Mouse (Mus musculus) ovary, postnatal 14 days (tissue): ENCODE measurements around the gene Enkur.

ENCODE experiments used
- DNase-seq: peaks from one replicate; pipeline ENCODE4 v3.0.0; 2022; ENCODE audit warnings: low spot score

The Enkur gene

DNA sequence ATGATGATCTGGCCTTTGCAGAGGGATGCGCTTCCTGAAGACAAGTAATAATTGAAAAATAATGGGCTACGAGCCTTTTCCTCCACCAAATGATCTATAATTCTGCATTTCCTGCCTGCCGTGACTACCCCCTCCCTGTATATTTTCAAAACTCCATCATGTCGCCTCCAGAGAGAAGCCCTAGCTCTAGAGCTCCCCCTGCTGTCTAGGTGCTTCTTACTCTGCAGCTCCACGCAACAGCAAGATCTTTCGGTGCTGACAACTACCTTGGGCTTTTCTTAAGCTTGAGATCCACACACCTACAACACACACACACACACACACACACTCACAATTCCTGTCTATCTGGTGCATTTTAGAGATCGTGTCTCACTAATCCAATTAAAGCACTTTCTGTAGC lies 17.6 kb downstream of the Enkur start:
- peak; percentile 25 for DNase-seq

DNA sequence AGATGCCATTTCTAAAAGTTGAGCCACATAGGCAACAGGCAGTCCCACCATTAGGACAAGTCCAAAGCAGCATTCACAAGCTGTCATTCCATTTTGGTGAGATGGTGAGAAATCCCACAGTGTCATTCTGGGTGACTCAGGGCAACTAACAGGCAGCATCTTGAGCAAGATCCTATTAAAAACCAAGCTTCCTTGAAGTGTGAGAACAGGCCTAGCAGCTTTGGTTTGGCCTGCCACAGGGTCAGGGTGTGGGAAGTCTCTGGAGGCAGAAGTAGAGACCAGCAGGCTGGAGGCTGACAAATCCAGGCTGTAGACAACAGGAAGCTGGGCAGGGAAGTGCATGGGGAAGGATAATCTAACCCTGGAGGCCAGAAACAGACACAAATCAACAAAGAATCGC lies 22.4 kb downstream of the Enkur start:
- DNase-seq = no peak

DNA sequence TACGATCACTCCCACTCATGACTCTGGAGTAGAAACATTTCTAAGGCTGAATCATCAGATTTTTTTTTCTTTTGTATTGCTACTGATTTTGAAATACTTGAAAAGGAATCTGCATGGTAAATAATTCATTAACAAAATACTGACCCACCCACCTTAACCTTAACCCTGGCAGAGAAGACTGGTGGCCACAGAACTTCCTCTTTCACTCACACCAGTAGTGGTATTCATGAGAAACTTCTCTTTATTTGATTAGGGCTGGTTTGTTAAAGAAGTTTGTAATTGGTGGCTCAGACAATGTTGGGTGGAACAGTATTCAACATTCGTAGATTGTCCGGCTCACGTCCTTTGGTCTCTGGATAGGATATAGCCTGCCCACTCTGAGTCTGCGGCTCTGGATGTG lies 26.0 kb downstream of the Enkur start:
- DNase-seq = no peak

DNA sequence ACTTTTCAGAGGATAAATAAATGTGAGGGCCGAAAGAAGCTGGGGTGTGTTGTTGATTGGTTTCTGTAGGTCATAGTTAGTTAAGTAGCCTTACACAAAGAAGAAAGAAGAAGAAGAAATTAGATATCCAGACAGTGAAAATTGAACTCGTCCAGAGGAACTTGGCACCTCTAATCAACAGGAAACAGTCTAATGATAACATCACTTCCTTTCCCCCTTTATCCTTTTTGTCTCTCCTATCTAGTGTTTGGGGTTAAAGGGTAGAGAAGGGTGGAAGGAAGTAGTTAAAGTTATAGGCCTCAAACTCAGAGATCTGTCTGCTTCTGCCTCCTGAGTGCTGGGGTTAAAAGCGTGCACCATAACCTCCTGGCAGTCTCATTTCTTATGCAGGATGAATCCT lies 32.4 kb downstream of the Enkur start:
- DNase-seq = no peak

DNA sequence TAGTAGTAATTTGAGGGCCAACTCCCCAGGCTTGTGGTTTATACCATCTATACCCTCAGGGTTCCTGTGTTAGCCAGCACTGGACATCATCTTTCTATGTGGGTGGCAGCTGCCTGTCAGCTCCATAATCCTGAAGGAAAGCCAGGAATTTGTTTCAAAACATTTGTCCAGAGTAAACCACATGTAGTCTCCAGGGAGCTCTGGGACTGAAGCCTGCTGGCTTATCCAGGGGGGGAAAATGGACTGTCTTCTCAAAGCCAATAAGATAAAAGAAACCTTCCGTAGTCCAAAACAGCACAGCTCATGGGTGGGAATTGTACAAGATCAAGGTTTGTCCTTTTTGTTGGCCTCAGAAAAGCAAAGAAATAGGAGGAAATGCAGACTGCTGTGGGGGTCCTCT lies 37.2 kb downstream of the Enkur start:
- no peak for DNase-seq

DNA sequence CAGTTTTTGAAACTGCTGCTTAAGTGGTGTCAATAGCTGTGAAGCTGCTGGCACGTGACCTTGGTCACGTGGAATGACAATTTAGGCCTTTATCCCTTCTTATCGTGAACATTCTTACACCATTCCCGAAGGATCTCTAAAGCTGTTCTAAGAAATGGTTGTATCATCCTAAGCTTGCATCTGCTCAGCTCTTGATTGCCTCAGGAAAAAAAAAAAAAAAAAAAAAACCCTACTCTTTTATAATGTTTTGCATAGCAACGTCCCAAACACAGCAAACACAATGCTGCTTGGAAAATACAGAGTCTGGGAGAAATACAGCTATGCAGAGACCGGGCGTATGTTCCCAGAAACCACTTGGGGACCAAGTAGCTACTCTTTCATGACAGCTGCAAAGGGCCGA lies 40.9 kb downstream of the Enkur start:
- no peak for DNase-seq

DNA sequence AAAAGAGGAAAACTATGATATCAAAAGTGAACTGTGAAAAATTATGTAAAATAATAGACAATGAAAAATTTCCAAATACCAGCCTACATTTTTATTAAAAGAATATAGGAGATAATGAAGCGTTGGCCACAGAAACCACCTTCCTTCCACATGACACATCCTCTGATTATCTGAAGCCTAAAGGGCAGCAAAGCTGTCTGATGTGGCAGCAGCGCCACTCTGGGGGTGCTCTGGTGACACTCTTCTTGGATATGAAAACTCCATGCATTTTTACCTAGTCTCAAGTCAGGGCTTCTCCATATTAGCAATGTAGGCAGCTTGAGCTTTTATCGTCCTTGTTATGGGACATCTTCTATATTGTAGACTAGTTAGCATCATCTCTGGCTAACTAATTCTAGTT lies 51.7 kb downstream of the Enkur start:
- no peak for DNase-seq

DNA sequence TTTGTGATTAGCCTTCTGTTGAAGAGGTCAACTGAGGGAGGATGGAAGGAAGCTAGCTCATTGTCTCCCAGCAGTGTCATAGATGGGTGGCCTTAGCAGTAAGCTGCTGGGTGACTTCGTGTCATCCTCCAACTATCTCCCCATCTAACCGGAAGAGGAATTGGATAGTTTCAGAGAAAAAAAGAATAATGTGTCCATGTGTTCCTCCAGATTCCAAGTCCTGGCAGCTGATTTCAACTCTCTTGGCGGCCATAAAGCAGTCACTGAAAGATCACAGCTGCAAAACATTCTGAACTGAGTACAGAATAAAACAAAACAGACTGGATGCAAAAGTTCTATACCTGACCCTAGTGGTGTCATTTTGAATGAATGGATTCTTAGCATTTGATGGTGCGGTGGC lies 58.0 kb downstream of the Enkur start:
- DNase-seq = no peak

DNA sequence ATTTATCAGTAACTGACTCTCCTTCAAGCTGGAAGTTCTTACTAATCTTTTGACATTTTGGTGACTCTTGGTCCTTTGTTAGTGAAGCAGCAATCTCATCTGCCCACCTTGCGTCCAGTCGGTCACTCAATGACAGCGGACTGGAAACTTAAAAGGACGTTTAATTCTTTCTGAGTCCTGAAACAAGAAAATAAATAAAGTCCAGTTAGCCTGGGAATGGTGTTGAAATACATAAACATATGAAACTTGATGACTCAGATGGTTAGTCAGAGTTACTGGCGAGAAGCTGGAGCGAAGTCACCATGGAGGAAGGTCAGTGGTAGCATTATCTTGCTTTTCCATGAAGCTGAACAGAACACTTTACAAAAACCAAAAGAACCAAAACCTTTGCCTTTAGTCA lies 58.7 kb downstream of the Enkur start:
- no peak for DNase-seq

DNA sequence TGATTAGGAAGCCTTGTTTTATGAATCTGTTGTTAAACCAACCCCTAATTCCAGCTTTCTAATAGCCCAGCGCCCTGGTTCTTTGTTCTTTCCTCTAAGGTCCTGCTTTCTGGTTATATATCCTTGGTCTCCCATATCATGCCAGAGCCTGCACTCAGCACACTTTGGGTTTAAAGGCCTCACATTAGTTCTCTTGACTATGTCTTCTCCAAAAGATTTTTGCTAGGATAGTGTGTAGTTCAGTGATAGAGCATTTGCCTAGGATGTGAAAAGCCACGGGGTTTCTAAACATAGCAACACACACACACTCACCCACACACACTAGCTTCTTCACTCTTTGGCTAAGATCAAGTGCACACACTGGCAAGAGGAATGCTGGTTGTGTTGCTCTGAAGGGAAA lies 62.5 kb downstream of the Enkur start:
- DNase-seq = no peak

DNA sequence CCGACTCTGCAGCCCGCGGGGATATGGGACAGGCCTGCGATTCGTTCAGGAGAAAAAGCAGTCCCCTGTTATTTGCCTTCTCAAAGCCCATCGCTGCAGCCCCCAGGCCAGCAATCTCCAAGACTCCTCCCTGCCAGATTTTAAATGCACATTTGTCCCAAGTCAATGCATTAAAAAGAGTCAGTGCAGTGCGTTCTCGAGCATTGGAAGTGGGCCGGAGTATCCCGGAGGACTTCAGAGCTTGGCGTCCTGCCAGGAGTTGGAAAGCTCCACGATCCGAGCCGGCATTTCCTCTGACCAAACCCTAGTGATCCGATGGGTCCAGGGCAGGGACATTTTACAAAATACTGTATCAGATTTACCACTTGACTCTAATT lies 63.0 kb downstream of the Enkur start:
- DNase-seq = peak; percentile 55

DNA sequence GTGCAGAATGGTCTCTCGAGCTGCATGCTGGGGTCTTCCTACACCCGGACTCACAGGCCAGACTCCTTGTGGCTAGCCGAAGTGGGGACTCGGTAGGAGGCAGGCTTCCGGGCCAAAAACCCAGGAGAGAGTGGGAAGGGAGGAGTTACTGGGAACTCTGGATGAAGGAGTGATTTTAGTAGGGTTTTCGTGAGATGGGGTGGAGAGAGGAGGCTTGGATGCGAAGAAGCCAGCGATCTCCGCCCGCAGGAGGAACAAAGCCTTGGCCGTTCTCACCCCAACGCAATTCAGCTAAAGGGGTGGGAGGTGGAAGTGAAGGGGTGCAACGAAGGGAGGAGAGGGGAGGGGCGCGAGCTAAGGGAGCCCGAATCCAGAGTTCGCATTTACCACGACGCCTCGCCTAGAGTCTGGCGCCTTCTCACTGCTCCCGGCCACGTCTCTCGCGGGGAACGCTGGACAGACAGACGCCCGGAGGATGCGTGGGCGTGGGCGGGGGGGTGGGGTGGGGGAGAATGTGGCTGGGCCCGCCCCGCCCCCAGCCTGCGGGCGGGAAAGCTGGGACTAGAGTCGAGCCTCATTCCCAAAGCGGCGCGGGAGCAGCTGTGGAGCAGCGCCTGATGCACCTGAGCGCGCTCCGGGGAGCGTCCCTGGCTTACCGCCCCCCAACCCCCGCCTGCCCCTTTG lies 63.5 kb downstream of the Enkur start:
- peak; percentile 34 for DNase-seq

DNA sequence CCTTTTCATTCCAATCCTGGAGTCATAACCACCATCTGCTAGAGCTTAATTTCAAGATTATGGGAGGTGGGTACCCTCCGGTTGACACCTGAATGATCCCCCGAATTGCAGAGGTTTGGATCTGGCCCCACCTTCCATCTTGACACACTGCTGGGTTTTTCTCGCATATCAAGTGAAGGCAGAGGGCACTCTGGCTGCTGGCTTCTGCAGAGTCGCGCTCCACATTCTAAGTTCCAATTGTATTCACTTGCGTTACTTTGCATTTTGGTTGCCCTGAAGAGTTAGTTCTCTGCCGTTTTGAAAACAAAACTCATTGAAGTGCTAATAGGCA lies 64.0 kb downstream of the Enkur start:
- DNase-seq = no peak
